Mouse (Mus musculus) cerebellum, adult 2 months (tissue): ENCODE measurements around the gene Plekhg1.

ENCODE experiments used
- CTCF ChIP-seq: fragments of 200-500 bp; IDR thresholded peaks from 2 replicates; pipeline ENCODE4 v1.5.1; 2011; ENCODE audit warnings: low read depth, mild to moderate bottlenecking, control low read depth, low read length, moderate library complexity, borderline replicate concordance; ENCODE audit not compliant: insufficient read depth
- POLR2A ChIP-seq: fragments of 200-500 bp; IDR thresholded peaks from 2 replicates; pipeline ENCODE4 v1.6.1; 2011; ENCODE audit warnings: low read length, control low read depth, borderline replicate concordance; ENCODE audit not compliant: insufficient read depth

DNA sequence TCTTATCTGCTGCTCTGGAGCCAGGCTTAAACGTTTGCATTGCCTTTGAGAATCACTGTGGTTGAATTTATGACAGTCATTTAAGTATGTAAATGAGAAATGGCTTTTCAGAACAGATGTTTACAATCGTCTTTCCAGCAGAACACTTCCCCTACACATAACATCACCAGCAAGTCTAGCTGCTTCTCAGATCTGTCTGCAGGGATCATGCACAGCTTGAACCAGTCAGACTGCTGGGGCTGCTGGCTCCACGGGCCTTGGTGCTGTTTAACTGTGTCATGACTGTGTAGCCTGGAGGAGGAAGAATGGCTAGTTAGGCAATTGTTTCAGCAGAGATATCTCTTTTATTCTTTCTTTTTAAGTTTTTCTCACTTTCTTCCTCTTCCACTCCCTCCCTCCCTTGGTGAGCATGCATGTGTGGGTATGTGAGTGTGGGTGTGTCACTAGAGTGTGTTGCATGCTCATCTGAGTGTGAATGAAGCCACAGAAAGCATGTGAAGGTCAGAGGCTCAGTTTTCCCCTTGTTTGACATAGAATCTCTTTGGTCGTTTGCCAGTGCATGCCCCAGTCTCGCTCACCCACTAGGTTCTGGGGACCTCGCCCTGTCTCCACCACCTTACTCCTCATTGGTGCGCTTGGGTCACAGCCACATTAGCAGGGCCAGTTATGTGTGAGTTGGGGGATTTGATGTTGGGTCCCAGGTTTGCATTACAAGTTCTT is 266.3 kb downstream of the Plekhg1 start:
- TF ChIP-seq CTCF (no peak), POLR2A (no peak)
